Mouse (Mus musculus) gastrocnemius, adult 18-20 months (tissue): ENCODE results near the gene Cdc34b. TPM values are rescaled to one million over a fixed set of nuclear protein-coding genes. Genes with fewer than 3 reads are reported as not detected.
A peak's percentile ranks its signal among the peaks of the same experiment; 100 is the strongest.
"Not testable (repeated sequence)": the region's sequence is repeated elsewhere in the genome, so short reads cannot be mapped to it uniquely, and the experiment has no call there.

Experiments used
- DNase-seq: peaks from one replicate; pipeline ENCODE4 v3.0.0; 2021; ENCODE audit warnings: low spot score
- long read RNA-seq, 2 experiments: library from polyadenylated mRNA; stranded (forward); transcript quantifications; one replicate each; pipeline ENCODE4 v2.0.0; 2021
- total RNA-seq, 2 experiments: library from RNA; stranded (reverse); gene quantifications; 2 replicates each; pipeline ENCODE4 v1.2.3; 2021

Gene Cdc34b
- total RNA-seq, result 1 to 10 TPM; 1.1 to 1.3 TPM
- long read RNA-seq, experiment 1, result 0 reads
- long read RNA-seq, experiment 2, result 0 reads

GRCm38 (mm10) chr11:94741732-94742272 is at the start of gene Cdc34b:
TSS of gene Cdc34b (plus strand) at chr11:94741782.
- DNase-seq, result no peak

GRCm38 (mm10) chr11:94692502-94692901 is 49.1 kb upstream of the Cdc34b start:
- DNase-seq, result not testable (repeated sequence)

- no peak for DNase-seq
Measured at GRCm38 (mm10) chr11:94695508-94695907, 46.1 kb upstream of the Cdc34b start.

GRCm38 (mm10) chr11:94697140-94697539 is 44.4 kb upstream of the Cdc34b start:
- no peak for DNase-seq

GRCm38 (mm10) chr11:94697703-94698464 is 43.7 kb upstream of the Cdc34b start:
- DNase-seq, result no peak

GRCm38 (mm10) chr11:94699399-94699798 is 42.2 kb upstream of the Cdc34b start:
- DNase-seq, result no peak

GRCm38 (mm10) chr11:94701401-94702215 is 40.0 kb upstream of the Cdc34b start:
- DNase-seq, result no peak

GRCm38 (mm10) chr11:94702216-94702610 is 39.4 kb upstream of the Cdc34b start:
- no peak for DNase-seq

- DNase-seq, result no peak
Measured at GRCm38 (mm10) chr11:94704020-94704419, 37.6 kb upstream of the Cdc34b start.

GRCm38 (mm10) chr11:94704472-94704871 is 37.1 kb upstream of the Cdc34b start, which contains the start of gene Gm11541:
TSS of gene Gm11541 (minus strand) at chr11:94704499.
- no peak for DNase-seq

GRCm38 (mm10) chr11:94713246-94713860 is 28.2 kb upstream of the Cdc34b start:
- DNase-seq, result no peak

GRCm38 (mm10) chr11:94715622-94716021 is 26.0 kb upstream of the Cdc34b start:
- no peak for DNase-seq

- DNase-seq, result peak; percentile 14
Measured at GRCm38 (mm10) chr11:94716754-94717153, 24.8 kb upstream of the Cdc34b start.

- no peak for DNase-seq
Measured at GRCm38 (mm10) chr11:94717239-94717638, 24.3 kb upstream of the Cdc34b start.

- DNase-seq, result no peak
Measured at GRCm38 (mm10) chr11:94718113-94718909, 23.3 kb upstream of the Cdc34b start.

GRCm38 (mm10) chr11:94719216-94719615 is 22.4 kb upstream of the Cdc34b start:
- DNase-seq, result no peak

- DNase-seq, result no peak
Measured at GRCm38 (mm10) chr11:94727306-94727705, 14.3 kb upstream of the Cdc34b start.

GRCm38 (mm10) chr11:94728545-94728944 is 13.0 kb upstream of the Cdc34b start:
- DNase-seq, result no peak

- no peak for DNase-seq
Measured at GRCm38 (mm10) chr11:94729565-94729964, 12.0 kb upstream of the Cdc34b start.

GRCm38 (mm10) chr11:94730261-94730660 is 11.3 kb upstream of the Cdc34b start:
- DNase-seq, result peak; percentile 56

- no peak for DNase-seq
Measured at GRCm38 (mm10) chr11:94731229-94731628, 10.4 kb upstream of the Cdc34b start.
